Mouse (Mus musculus) lung, adult 10 weeks (tissue): ENCODE results near the gene Cpt1b. TPM values are rescaled to one million over a fixed set of nuclear protein-coding genes. Genes with fewer than 3 reads are reported as not detected.

Experiments used
- polyA plus RNA-seq: library from polyadenylated mRNA; stranded (reverse); fragments of 350-450 nt; fragmentation: Illumina TruSeq; extraction: RNeasy Lipid Tissue Mini Kit (QIAGEN cat#74804); gene quantifications from one replicate; pipeline ENCODE4 v1.2.3, GENCODE M21; 2014; ENCODE audit warnings: low read depth, low replicate concordance; ENCODE audit not compliant: insufficient read depth

The Cpt1b gene
- polyA plus RNA-seq: 5.5 TPM

DNA sequence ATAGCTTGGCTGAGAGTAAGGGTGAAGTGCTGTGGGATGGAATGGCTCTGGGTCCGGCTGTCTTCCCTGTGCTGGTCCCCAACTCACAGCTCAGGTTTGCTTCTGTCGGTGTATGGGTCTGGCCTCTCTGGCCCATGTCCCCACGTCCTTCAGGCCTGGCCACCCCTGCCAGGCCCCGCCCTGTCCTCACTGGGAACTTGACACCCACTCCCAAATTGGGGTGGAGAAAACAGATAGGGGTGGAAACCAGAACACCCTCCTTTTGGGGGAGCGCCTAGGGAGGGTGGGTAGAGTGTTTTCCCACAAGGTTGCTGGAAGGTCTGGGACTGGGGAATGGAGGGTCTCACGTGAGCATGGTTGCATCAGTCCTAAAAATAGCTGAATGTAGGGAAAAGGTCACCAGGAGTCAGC lies at the start of gene Cpt1b:
Gene Cpt1b, minus strand, starts transcription at position 153 of the 411 bp plus-strand sequence.

GRCm38 (mm10) chr15:89453865-89454478 lies 28.3 kb upstream of the Cpt1b start, which contains the start of gene Mapk8ip2:
Gene Mapk8ip2, plus strand, starts transcription at chr15:89453913.

DNA sequence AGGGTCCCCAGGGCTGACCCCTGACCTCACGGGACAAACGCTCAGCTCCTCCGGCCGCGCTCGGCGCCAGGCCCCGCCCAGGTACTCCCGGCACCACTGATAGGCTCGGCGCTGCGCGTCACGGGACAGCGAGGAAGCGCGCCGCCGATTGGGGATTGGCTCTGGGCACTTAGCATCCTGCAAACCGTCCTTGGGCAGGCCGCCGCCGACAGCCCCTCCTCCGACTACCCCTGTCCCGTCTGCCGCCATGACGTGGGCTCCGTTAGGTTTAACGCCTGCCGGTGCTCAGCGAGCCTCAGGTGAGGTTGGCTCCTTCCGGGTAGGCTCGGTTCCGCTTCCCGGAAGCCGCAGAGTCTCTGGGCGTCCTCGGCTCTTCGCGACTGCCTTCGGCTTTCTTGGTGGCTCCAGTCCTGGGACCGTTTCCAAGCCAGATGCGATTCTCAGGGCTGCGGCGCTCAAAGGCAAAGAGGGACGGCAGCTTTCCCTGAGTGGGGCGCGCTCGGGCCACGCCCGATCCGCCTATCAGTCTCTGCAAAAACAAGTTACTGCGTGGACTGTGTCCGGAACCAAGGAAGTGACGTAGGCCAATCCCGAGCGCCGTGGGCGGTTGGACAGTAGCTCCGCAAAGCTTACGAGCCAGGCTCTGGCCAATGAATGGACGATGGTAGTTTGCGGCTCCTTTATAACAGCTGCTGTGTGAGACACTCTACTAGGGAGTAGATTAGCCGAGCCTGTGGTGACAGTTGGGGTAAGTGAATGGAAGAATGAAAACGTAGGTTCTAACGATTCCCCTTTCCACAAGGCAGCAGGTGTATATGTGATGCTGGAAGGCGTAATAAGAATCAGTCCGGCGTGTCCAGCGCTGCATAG lies 3.9 kb upstream of the Cpt1b start, which contains the start of the genes C730034F03Rik, Gm44502 and Chkb:
Gene C730034F03Rik, plus strand, starts transcription at position 238 of the 870 bp plus-strand sequence.
Gene Gm44502, minus strand, starts transcription at position 345 of the 870 bp plus-strand sequence.
Gene Chkb, minus strand, starts transcription at position 557 of the 870 bp plus-strand sequence.

DNA sequence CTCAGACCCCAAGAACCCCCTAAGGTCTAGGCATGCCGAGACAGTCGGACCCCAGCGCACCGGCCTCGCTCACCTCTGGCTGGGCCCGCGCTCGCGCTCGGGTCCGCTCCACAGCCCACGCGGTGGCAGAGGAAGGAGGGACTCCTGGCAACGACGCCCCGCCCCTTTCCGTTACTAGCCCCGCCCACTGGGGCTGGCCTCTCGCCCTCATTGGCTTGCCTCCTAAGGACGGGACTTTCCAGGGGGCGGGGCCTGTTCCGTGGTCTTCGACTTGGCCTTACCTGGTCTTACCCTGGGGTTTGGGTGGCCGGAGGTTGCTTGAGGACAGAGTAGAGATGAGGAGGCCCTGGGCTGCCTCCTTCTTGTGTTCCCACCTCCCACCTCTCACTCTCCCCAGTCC lies 15.5 kb downstream of the Cpt1b start, which contains the start of gene Syce3:
Gene Syce3, minus strand, starts transcription at position 386 of the 400 bp plus-strand sequence.

DNA sequence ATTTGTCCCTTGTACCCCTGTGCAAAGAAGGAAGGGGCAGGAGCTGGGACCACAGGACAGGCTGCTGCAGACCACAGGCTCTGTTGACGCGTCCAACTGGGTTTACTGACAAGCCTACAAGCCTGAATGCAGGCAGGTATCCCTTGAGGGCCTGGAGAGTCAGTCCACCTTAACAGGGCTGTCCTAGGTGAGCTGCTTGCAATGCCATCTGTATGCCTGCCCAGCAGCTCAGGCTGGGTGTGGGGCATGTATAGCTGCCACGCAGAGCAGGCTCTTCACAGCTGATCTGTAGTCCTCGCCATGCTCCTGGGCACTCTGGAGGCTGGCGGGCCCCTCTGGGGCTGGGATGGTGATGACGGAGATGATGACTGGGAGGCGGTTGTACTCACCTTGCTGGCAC lies 41.0 kb downstream of the Cpt1b start, which contains the start of gene Klhdc7b:
Gene Klhdc7b, plus strand, starts transcription at position 301 of the 400 bp plus-strand sequence.

DNA sequence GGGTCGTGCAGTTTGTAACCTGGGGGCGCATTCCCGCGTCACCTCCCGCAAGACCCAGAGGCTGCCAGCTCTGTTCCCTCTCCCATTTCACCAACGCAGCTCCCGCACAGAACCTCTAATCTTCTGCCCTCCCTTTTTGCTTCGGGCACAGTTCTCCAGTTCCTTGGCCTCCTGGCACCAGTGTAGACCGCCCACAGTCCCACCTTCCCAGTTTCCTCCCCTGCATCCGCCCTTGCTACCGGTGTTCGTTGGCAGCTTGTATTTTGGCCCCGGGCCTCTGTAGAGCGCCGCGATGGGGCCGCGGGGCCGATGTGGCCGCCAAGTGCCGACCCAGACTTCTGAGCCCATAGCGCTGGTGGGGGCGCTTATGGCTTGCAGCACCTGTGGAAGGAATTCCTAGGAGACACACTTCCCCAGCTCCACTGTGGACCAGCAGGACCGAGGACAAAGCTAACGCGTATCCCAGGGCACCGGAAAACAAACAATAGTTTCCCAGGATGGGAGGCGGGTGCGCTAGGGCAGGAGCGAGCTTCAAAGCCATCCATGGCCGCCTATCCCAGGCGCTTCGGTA lies 46.7 kb downstream of the Cpt1b start, which contains the start of gene Odf3b:
Gene Odf3b, minus strand, starts transcription at position 452 of the 571 bp plus-strand sequence.

DNA sequence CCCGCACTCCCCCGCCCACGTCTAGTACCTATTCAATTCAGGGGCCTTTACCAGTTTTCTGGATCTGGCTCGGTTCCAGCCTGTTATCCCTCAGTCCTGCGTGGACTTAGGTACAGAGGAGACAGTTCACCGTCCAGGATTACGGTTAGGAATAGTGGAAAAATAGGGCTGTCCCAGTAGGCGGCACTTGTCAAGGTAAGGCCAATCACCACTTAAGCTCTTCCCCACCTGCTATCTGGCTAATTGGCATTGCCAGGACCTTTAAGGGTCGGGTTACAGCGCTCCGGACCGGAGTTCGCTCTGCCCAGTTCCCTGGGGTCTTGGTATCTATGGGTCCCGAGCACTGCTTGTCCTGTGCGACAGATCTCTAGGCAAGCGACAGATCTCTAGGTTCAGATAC lies 48.7 kb downstream of the Cpt1b start, which contains the start of gene Tymp:
Gene Tymp, minus strand, starts transcription at position 83 of the 400 bp plus-strand sequence.

GRCm38 (mm10) chr15:89373762-89374248 lies 51.9 kb downstream of the Cpt1b start, which contains the start of gene Sco2:
Gene Sco2, minus strand, starts transcription at chr15:89373846.

Other genes with a start within 250 kb of the Cpt1b start
- 120 TPM for gene Plxnb2, start 245.1 kb downstream of the Cpt1b start, polyA plus RNA-seq
- gene Dennd6b, start 229.4 kb downstream of the Cpt1b start, polyA plus RNA-seq: 3.5 TPM
- gene Ppp6r2, start 214.3 kb downstream of the Cpt1b start, polyA plus RNA-seq: 13.9 TPM
- 32.8 TPM for gene Sbf1, start 110.6 kb downstream of the Cpt1b start, polyA plus RNA-seq
- not detected for gene Adm2, start 103.1 kb downstream of the Cpt1b start, polyA plus RNA-seq
- gene Miox, start 91.5 kb downstream of the Cpt1b start, polyA plus RNA-seq: not detected
- 23.1 TPM for gene Lmf2, start 70.2 kb downstream of the Cpt1b start, polyA plus RNA-seq
- gene Ncaph2, start 70.1 kb downstream of the Cpt1b start, polyA plus RNA-seq: 62.3 TPM
- 18.5 TPM for gene Sco2, start 52.0 kb downstream of the Cpt1b start, polyA plus RNA-seq
- 3.3 TPM for gene Tymp, start 48.8 kb downstream of the Cpt1b start, polyA plus RNA-seq
- 25.2 TPM for gene Odf3b, start 46.6 kb downstream of the Cpt1b start, polyA plus RNA-seq
- gene Klhdc7b, start 40.9 kb downstream of the Cpt1b start, polyA plus RNA-seq: not detected
- gene Syce3, start 15.4 kb downstream of the Cpt1b start, polyA plus RNA-seq: not detected
- gene C730034F03Rik, start 3.7 kb upstream of the Cpt1b start, polyA plus RNA-seq: 0.62 TPM
- 0.08 TPM for gene Gm44502, start 3.8 kb upstream of the Cpt1b start, polyA plus RNA-seq
- 46.8 TPM for gene Chkb, start 4.0 kb upstream of the Cpt1b start, polyA plus RNA-seq
- not detected for gene Mapk8ip2, start 28.1 kb upstream of the Cpt1b start, polyA plus RNA-seq
- 20.2 TPM for gene Arsa, start 51.6 kb upstream of the Cpt1b start, polyA plus RNA-seq
- gene Shank3, start 73.8 kb upstream of the Cpt1b start, polyA plus RNA-seq: 16.7 TPM
- gene Acr, start 142.5 kb upstream of the Cpt1b start, polyA plus RNA-seq: 0.23 TPM
- gene Rabl2, start 166.1 kb upstream of the Cpt1b start, polyA plus RNA-seq: 14.7 TPM